Mouse (Mus musculus): ENCODE measurements at regions not wholly inside any gene's neighbourhood (a gene's known extent, or its start where the extent isn't known, plus 50 kb on each side); places are given as distances from the start of the nearest gene placed in this dataset.

GRCm38 (mm10) chr2:133141341-133142035 is 195.8 kb upstream of the Fermt1 start:
- no peak overlapping the region for H3K27ac ChIP-seq (replicated peaks)
- DNase-seq (ENCODE audit: low spot score) = no peak
- no peaks in the 10 kb centered on the region for H3K27me3 ChIP-seq (replicated peaks; ENCODE audit: low read depth, poor library complexity, severe bottlenecking)
- no peaks in the 10 kb centered on the region for H3K4me1 ChIP-seq
- no peak overlapping the region for H3K4me3 ChIP-seq
- H3K36me3 ChIP-seq (replicated peaks) = no peaks in the 10 kb centered on the region
- H3K9me3 ChIP-seq = no peaks in the 10 kb centered on the region
- 82% methylated on average over 6 of the region's 6 CpGs for WGBS

- Histone ChIP-seq H3K4me3 (no peak overlapping the region), H3K36me3 (replicated peaks) (no peaks in the 10 kb centered on the region), H3K27ac (replicated peaks) (no peak overlapping the region), H3K9me3 (no peaks in the 10 kb centered on the region), H3K4me1 (no peaks in the 10 kb centered on the region), H3K27me3 (replicated peaks; ENCODE audit: low read depth, poor library complexity, severe bottlenecking) (no peaks in the 10 kb centered on the region)
- 80% methylated on average over 1 of the region's 1 CpGs for WGBS
- no peak for DNase-seq (ENCODE audit: low spot score)
These were observed 206.8 kb upstream of the Fermt1 start for GRCm38 (mm10) chr2:133152461-133152860.

GRCm38 (mm10) chr2:133156537-133156936 is 210.8 kb upstream of the Fermt1 start:
- Histone ChIP-seq H3K27ac (replicated peaks) (no peak overlapping the region), H3K4me1 (peaks cover 5% of the 10 kb centered on the region), H3K4me3 (no peak overlapping the region), H3K27me3 (replicated peaks; ENCODE audit: low read depth, poor library complexity, severe bottlenecking) (no peaks in the 10 kb centered on the region), H3K9me3 (no peaks in the 10 kb centered on the region), H3K36me3 (replicated peaks) (no peaks in the 10 kb centered on the region)
- no peak for DNase-seq (ENCODE audit: low spot score)
- 62% methylated on average over 3 of the region's 3 CpGs for WGBS

GRCm38 (mm10) chr2:133158206-133158605 is 212.5 kb upstream of the Fermt1 start:
- peaks cover 5% of the 10 kb centered on the region for H3K4me1 ChIP-seq
- DNase-seq (ENCODE audit: low spot score) = peak; percentile 33
- peak overlapping the region; percentile 54; the same call in 1 of the 2 replicates for H3K27ac ChIP-seq (replicated peaks)
- H3K27me3 ChIP-seq (replicated peaks; ENCODE audit: low read depth, poor library complexity, severe bottlenecking) = no peaks in the 10 kb centered on the region
- no peak overlapping the region for H3K4me3 ChIP-seq
- 47% methylated on average over 8 of the region's 8 CpGs for WGBS
- no peaks in the 10 kb centered on the region for H3K36me3 ChIP-seq (replicated peaks)
- H3K9me3 ChIP-seq = no peaks in the 10 kb centered on the region

- Histone ChIP-seq H3K27ac (replicated peaks) (no peak overlapping the region), H3K4me3 (no peak overlapping the region)
- WGBS = 42% methylated on average over 2 of the region's 2 CpGs
These were observed 213.7 kb upstream of the Fermt1 start for GRCm38 (mm10) chr2:133159398-133159797.

GRCm38 (mm10) chr2:133176411-133176810 is 230.7 kb upstream of the Fermt1 start:
- no peak overlapping the region for H3K27ac ChIP-seq (replicated peaks)
- no peak overlapping the region for H3K4me3 ChIP-seq
- H3K36me3 ChIP-seq (replicated peaks) = no peaks in the 10 kb centered on the region
- H3K9me3 ChIP-seq = no peaks in the 10 kb centered on the region
- H3K4me1 ChIP-seq = no peaks in the 10 kb centered on the region
- no peak for DNase-seq (ENCODE audit: low spot score)
- no peaks in the 10 kb centered on the region for H3K27me3 ChIP-seq (replicated peaks; ENCODE audit: low read depth, poor library complexity, severe bottlenecking)
- 81% methylated on average over 3 of the region's 3 CpGs for WGBS

More at GRCm38 (mm10) chr2:133159398-133159797, 213.7 kb upstream of the Fermt1 start:
- Histone ChIP-seq H3K27me3 (replicated peaks; ENCODE audit: low read depth, poor library complexity, severe bottlenecking) (no peaks in the 10 kb centered on the region), H3K36me3 (replicated peaks) (no peaks in the 10 kb centered on the region), H3K4me1 (peaks cover 5% of the 10 kb centered on the region), H3K9me3 (no peaks in the 10 kb centered on the region)
- DNase-seq (ENCODE audit: low spot score) = no peak

GRCm38 (mm10) chr2:133181216-133181615 is 235.5 kb upstream of the Fermt1 start:
- no peaks in the 10 kb centered on the region for H3K27me3 ChIP-seq (replicated peaks; ENCODE audit: low read depth, poor library complexity, severe bottlenecking)
- no peak for DNase-seq (ENCODE audit: low spot score)
- H3K36me3 ChIP-seq (replicated peaks) = no peaks in the 10 kb centered on the region
- no peak overlapping the region for H3K27ac ChIP-seq (replicated peaks)
- no peaks in the 10 kb centered on the region for H3K9me3 ChIP-seq
- no peak overlapping the region for H3K4me3 ChIP-seq
- H3K4me1 ChIP-seq = no peaks in the 10 kb centered on the region
- 90% methylated on average over 1 of the region's 1 CpGs for WGBS

- Histone ChIP-seq H3K27ac (replicated peaks) (no peak overlapping the region), H3K9me3 (no peaks in the 10 kb centered on the region), H3K4me3 (no peak overlapping the region), H3K4me1 (no peaks in the 10 kb centered on the region), H3K27me3 (replicated peaks; ENCODE audit: low read depth, poor library complexity, severe bottlenecking) (no peaks in the 10 kb centered on the region), H3K36me3 (replicated peaks) (no peaks in the 10 kb centered on the region)
- WGBS = 86% methylated on average over 4 of the region's 4 CpGs
- no peak for DNase-seq (ENCODE audit: low spot score)
These were observed 237.2 kb upstream of the Fermt1 start for GRCm38 (mm10) chr2:133182920-133183319.

GRCm38 (mm10) chr2:133204295-133204866 is 258.7 kb upstream of the Fermt1 start:
- Histone ChIP-seq H3K27me3 (replicated peaks; ENCODE audit: low read depth, poor library complexity, severe bottlenecking) (no peaks in the 10 kb centered on the region), H3K36me3 (replicated peaks) (no peaks in the 10 kb centered on the region), H3K9me3 (no peaks in the 10 kb centered on the region), H3K27ac (replicated peaks) (no peak overlapping the region), H3K4me3 (no peak overlapping the region), H3K4me1 (peaks cover 8% of the 10 kb centered on the region)
- no peak for DNase-seq (ENCODE audit: low spot score)
- WGBS = 42% methylated on average over 5 of the region's 5 CpGs

GRCm38 (mm10) chr2:133208498-133208897 is 262.8 kb upstream of the Fermt1 start:
- 42% methylated on average over 4 of the region's 4 CpGs for WGBS
- no peaks in the 10 kb centered on the region for H3K36me3 ChIP-seq (replicated peaks)
- H3K4me1 ChIP-seq = peaks cover 8% of the 10 kb centered on the region
- no peaks in the 10 kb centered on the region for H3K27me3 ChIP-seq (replicated peaks; ENCODE audit: low read depth, poor library complexity, severe bottlenecking)
- no peak overlapping the region for H3K4me3 ChIP-seq
- H3K9me3 ChIP-seq = no peaks in the 10 kb centered on the region
- no peak overlapping the region; the same call in 1 of the 2 replicates for H3K27ac ChIP-seq (replicated peaks)
- no peak for DNase-seq (ENCODE audit: low spot score)

GRCm38 (mm10) chr2:133221762-133222556 is 276.3 kb upstream of the Fermt1 start:
- no peak for DNase-seq (ENCODE audit: low spot score)
- Histone ChIP-seq H3K9me3 (no peaks in the 10 kb centered on the region), H3K27me3 (replicated peaks; ENCODE audit: low read depth, poor library complexity, severe bottlenecking) (no peaks in the 10 kb centered on the region), H3K36me3 (replicated peaks) (no peaks in the 10 kb centered on the region), H3K4me3 (no peak overlapping the region), H3K4me1 (no peaks in the 10 kb centered on the region), H3K27ac (replicated peaks) (no peak overlapping the region)
- 61% methylated on average over 4 of the region's 4 CpGs for WGBS

GRCm38 (mm10) chr2:133235175-133235920 is 289.6 kb upstream of the Fermt1 start:
- no peak for DNase-seq (ENCODE audit: low spot score)
- Histone ChIP-seq H3K27ac (replicated peaks) (no peak overlapping the region), H3K27me3 (replicated peaks; ENCODE audit: low read depth, poor library complexity, severe bottlenecking) (no peaks in the 10 kb centered on the region), H3K4me1 (no peaks in the 10 kb centered on the region), H3K36me3 (replicated peaks) (no peaks in the 10 kb centered on the region), H3K9me3 (no peaks in the 10 kb centered on the region), H3K4me3 (no peak overlapping the region)
- WGBS = 82% methylated on average over 4 of the region's 4 CpGs
